Mouse (Mus musculus) CD4-positive helper T cell, adult 2 months (primary cell): Measurements from ENCODE around the gene Tfg.
A peak's percentile ranks its signal among the peaks of the same experiment; 100 is the strongest.

Experiments used
- DNase-seq: peaks from one replicate; pipeline ENCODE4 v3.0.0-alpha.2; 2012; ENCODE audit warnings: low read depth, missing footprints, low spot score

The Tfg gene

DNA sequence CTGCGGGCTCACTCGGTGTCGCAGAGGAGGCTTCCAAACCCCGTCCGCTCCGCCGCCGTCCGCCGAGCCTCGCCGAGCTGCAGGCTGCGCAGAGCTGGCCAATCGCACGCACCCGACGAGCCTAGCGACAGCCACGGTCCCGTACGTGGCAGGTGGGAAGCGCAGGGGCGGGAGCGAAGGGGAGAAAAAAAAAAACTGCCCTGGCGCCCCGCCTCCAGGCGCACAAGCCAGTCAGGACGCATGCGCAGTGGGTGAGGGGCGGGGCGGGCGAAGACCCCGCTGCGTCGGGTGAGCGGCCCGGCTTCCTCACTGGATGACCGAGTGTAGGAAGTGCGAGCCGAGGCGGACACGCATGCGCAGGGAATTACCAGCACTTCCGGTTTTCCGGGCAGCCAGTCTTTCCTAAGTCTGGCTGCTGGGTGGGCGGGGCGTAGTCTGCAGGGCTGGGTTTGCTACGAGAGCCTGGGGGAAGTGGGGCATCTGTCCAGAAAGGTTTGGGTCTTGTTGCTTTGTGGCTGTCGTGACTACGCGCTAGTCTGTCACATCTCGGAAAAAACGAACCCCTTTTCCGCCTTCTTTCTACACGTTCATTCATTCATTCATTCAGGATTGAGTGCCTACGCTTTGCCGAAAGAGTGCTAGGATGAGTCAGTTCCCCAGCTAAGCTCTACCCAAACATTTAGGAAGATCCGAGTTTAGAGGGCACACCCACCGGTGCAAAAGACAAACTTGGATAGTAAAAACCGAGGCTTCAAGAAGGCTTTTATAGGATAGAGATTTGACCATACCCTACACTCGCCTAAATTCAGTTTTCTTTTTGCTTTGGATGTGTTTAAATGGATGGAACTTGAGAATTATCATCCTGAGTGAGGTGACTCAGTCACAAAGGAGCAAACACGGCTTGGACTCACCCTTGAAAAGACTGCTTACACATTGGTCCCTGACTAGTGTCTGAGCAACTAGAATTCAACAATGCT lies at the start of gene Tfg:
Gene Tfg (minus strand): TSS at position 227 of the 977 bp plus-strand sequence.
- peak; percentile 99 for DNase-seq

DNA sequence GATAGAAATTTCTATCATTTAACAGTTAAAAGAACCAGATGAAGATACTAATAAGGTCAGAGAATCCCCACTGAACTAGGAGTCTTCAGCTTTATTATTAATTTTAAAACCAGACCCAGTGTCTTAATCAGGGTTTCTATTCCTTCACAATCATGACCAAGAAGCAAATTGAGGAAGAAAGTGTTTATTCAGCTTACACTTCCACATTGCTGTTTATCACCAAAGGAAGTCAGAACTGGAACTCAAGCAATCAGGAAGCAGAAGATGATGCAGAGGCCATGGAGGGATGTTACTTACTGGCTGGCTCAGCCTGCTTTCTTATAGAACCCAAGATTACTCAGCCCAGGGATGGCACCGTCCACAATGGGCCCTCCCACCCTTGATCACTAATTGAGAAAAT lies 11.8 kb upstream of the Tfg start:
- no peak for DNase-seq

GRCm38 (mm10) chr16:56724927-56725326 lies 7.7 kb upstream of the Tfg start:
- DNase-seq: no peak

DNA sequence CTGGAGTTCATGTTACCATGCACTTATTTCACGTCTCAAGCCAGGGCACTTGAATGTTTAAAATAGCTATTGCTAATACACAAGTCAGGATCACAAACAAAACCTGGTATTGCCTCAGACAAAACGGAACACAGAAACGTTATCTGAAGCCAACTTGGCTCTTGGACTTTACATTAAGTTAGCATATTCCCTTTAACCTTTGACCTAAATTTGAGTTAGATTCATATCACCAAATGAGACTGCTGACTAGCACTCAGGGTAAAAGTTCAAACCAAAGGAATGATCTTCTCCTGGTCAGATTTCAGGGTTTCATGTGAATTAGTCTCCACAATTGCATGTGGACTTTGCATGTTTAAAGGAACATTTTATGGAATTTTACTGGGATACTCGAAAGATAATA lies 5.1 kb upstream of the Tfg start:
- no peak for DNase-seq

DNA sequence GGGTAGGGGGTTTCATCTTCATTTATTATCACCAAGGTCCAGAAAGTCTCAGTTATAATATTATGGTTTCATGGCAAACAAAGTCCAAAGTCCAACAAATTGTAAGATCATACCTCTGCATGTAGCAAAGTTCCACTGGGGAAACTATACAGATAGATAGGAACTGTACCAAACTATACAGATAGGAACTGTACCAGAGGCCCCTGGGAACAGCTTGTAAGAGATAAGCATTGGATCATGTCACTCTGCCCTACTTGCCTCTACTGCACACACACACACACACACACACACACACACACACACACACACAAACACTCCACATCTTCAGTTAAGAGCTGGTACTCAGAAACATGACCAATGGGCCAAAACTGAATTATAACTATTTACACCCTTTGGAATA lies 1.8 kb upstream of the Tfg start:
- DNase-seq: no peak

DNA sequence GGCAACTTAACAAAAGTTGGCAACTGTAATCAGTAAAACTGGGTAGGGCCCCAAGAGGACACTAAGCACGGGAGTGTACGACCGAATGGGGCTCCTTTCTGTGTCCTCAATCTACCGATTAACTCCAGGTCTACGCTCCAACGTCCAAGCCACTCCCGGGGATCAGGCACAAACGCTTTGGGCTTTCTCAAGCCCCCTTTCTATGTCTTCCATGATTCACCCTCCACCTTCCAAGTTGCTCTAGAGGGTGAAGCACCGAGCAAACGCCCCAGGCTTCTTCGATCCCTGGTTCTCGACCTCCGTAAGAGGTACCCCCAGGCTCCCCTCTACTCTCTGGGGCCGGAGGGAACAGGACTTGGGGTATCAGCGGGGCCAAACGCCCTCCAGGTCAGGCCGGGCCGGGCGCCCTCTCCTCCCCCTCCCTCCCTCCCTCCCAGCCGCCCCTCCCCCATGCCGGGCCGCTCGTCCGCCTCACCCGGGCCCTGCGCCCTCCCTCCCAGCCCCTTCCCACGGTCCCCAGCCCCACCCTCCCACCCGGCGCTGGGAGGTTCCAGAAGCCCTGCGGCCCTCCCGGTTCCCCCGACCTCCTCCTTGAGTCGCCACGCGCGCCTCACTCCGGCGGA lies 582 bp downstream of the Tfg start:
- no peak for DNase-seq

- DNase-seq: peak; percentile 14
Observed at GRCm38 (mm10) chr16:56715608-56716007, 1.6 kb downstream of the Tfg start.

- no peak for DNase-seq
Observed at GRCm38 (mm10) chr16:56710071-56710470, 7.2 kb downstream of the Tfg start.

- DNase-seq: no peak
Observed at GRCm38 (mm10) chr16:56705731-56706130, 11.5 kb downstream of the Tfg start.

DNA sequence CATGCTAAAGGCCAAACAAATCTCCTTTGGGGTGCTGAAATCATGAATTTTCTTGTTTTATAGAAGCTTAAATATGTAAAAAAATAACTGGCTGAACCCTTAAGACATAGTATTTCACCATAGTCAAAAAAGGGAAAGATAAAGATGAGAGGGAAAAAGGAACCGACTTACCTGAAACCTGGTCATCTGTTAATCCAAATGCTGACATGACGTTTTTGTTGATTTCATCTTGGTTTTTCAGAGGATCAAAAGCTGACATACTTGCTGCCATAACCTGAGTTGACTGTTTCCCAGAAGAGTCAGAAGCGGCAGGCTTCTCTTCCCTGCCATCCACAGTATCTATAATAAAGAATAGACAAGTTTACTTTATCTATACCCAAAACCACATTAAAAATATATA lies 16.4 kb downstream of the Tfg start:
- no peak for DNase-seq

DNA sequence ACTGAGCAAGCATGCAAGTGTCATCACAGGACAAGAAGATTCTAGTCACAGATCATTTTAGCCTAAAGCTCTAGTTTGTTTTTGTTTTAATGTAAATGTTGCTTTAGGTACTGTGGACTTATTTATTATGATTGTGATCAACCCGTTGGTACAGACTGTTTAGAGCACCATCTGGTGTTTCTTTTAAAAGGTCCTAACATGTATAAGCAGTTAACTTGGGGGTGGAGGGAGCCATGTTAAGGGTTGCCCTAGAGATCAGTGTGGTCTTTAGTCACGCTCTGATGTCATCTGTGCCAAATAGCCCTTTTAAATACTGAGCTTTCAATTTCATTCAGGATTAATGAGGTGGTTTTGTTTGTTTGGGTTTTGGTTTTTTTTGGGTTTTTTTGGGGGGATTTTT lies 20.8 kb downstream of the Tfg start:
- no peak for DNase-seq

DNA sequence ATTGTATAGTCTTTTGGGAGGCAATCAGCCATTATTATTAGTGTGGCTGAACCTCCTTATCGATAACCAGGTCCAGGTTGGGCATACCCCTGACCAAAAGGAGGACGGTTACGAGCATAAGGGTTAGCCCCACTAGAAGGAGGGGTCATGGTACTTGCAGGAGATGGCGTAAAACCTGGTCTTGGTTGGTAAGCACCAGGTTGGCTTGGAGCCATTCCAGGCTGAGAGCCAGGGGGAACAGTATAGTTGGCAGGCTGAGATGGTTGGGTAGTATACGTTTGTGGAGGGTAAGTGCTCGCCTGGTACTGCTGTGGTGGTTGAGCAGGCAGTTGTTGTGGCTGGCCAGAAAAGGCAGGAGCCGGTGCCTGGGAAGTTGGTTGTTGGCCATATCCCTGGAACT lies 26.5 kb downstream of the Tfg start:
- no peak for DNase-seq

GRCm38 (mm10) chr16:56686747-56687146 lies 30.5 kb downstream of the Tfg start:
- DNase-seq: no peak

DNA sequence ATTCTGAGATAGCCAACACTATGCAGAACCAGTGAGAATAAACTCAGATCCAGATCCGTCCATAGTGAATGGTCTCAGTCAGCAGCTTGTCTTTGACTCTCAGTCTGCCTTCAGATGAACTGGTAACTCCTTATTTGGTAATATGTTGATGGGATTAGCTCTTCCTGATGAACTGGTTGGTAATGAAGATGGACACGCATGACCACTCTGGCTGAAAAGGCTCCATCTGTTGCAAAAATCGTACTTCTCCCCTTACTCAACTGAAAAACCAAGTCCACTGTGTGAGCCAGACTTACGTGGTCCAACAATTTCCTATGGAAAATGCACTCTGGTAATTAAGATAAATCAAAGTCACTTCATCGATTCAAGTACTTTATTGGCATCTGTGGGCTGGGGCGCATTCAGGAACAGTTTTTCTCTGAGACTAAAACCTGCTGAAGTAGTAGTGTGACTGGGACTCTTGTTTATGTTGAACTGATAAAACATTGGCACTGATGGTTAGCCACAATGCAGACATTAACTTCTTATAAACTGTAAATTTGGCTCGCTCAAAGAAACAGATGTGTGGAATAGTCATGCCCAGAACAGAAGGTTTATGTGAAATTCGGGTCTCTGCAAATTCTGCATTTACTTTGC lies 36.1 kb downstream of the Tfg start:
- DNase-seq: no peak

- no peak for DNase-seq
Observed at GRCm38 (mm10) chr16:56677146-56677545, 40.1 kb downstream of the Tfg start.

- DNase-seq: no peak
Observed at GRCm38 (mm10) chr16:56673420-56673819, 43.8 kb downstream of the Tfg start.

GRCm38 (mm10) chr16:56670941-56671340 lies 46.3 kb downstream of the Tfg start:
- no peak for DNase-seq

DNA sequence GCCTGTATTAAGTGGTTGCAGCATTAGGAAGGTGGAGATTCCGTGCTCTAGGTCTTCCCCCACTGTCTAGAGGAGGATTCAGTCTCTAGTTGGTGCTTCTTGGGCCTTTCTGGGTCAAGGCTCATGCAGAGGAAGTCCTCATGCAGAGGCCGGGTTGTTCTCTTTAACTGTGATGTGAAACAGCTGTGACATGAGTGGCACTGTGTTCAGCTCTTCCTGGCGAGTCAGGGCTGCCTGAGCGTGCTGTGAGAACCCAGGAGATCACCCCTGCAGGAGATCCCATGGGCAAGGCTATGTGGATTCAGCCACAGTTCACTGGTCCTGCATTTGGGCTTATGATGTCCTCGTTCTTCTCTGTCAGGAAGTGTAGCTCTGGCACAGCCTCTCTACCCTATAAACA lies 47.7 kb downstream of the Tfg start:
- DNase-seq: no peak

DNA sequence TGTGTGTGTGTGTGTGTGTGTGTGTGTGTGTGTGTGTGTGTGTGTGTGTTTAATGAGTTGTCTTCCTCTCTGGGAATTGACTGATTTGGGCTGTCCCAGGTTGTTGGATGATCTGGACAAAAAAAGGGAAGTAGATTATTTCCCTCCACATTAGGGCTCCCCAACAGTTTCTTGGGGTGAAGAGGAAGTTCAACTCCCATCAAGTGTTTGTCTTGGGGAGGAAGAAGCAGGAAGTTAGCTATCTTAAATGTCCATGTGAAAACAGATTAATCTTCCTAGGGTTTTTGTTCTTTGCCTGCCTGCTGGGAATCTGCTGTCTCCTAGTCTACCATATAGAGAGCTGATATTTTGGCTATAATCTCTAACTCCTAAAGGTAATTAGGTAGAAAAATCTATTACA lies 58.4 kb downstream of the Tfg start:
- DNase-seq: no peak

- no peak for DNase-seq
Observed at GRCm38 (mm10) chr16:56655193-56655910, 61.9 kb downstream of the Tfg start.

- DNase-seq: no peak
Observed at GRCm38 (mm10) chr16:56646382-56647172, 70.7 kb downstream of the Tfg start.
